Mouse (Mus musculus) ES-E14 (cell line): ENCODE results near the gene Hoxa1.

Source experiments
- CHD2 ChIP-seq: IDR thresholded peaks from 2 replicates; pipeline ENCODE4 v1.6.1; 2014; ENCODE audit warnings: mild to moderate bottlenecking, low read depth, low read length, inconsistent platforms
- HCFC1 ChIP-seq: IDR thresholded peaks from 2 replicates; pipeline ENCODE4 v1.6.1; 2012; ENCODE audit warnings: low read length, inconsistent platforms, borderline replicate concordance; ENCODE audit not compliant: insufficient read depth
- MAFK ChIP-seq: IDR thresholded peaks from 2 replicates; pipeline ENCODE4 v1.6.1; 2014; ENCODE audit warnings: mild to moderate bottlenecking, low read depth, low read length, inconsistent platforms; ENCODE audit not compliant: insufficient read depth
- ZNF384 ChIP-seq: IDR thresholded peaks from 2 replicates; pipeline ENCODE4 v1.6.1; 2012; ENCODE audit warnings: low read depth, low read length, inconsistent platforms

- TF ChIP-seq ZNF384 = no peak
- no peak for TF ChIP-seq CHD2
- no peak for TF ChIP-seq MAFK
- TF ChIP-seq HCFC1 = no peak
These were observed 44.9 kb upstream of the Hoxa1 start for GRCm38 (mm10) chr6:52203121-52203370.
